Mouse (Mus musculus) thymus, adult 2 months (tissue): ENCODE measurements around the gene Pck1.

Experiments
- CTCF ChIP-seq: fragments of 200-500 bp; IDR thresholded peaks from 2 replicates; pipeline ENCODE4 v1.5.1; 2012; ENCODE audit warnings: mild to moderate bottlenecking, control low read depth, low read length, moderate library complexity, borderline replicate concordance; ENCODE audit not compliant: control insufficient read depth, poor library complexity, insufficient read depth; ENCODE audit errors: extremely low read depth
- POLR2A ChIP-seq: fragments of 200-500 bp; IDR thresholded peaks from 2 replicates; pipeline ENCODE4 v1.6.1; 2012; ENCODE audit warnings: mild to moderate bottlenecking, low read length, control low read depth, moderate library complexity; ENCODE audit not compliant: control insufficient read depth, poor library complexity, insufficient read depth; ENCODE audit errors: extremely low read depth

DNA sequence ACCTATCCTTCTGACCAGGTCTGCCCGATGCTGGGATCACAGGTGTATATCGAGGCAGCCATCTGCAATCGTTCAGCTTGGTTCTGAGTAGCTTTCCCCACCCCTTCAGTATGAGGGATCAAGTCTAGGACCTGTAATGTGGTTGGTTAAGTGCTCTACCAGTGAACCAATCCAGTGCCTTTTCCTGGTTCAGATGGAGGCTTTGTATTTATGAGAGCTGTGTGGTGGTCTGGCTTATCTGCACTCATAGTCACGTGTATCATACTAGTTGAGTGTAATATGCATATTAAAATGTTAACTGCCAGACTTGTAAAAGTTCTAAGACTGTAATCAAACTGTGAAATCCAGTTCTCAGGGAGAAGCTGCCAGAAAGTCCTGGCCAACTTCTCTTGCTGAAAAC, 26.5 kb upstream of the Pck1 start:
- TF ChIP-seq POLR2A (no peak), CTCF (no peak)
